Mouse (Mus musculus): ENCODE measurements at regions not wholly inside any gene's neighbourhood (a gene's known extent, or its start where the extent isn't known, plus 50 kb on each side); places are given as distances from the start of the nearest gene placed in this dataset.

- TF ChIP-seq POLR2AphosphoS2 (IDR thresholded peaks at IDR 0.05; ENCODE audit: insufficient read length, low read depth) (no peak), MAX (IDR thresholded peaks at IDR 0.05; ENCODE audit: low read depth) (no peak), POLR2A (IDR thresholded peaks at IDR 0.05; ENCODE audit: insufficient read length, low read depth) (no peak), USF1 (IDR thresholded peaks at IDR 0.05; ENCODE audit: low read depth) (no peak), E2F4 (IDR thresholded peaks at IDR 0.05; ENCODE audit: insufficient read depth) (no peak), MYOD1 (IDR thresholded peaks at IDR 0.05; ENCODE audit: control insufficient read depth in 1 of 3, insufficient read length in 2 of 3, low read depth in 2 of 3) (no peak), TCF12 (IDR thresholded peaks at IDR 0.05; ENCODE audit: insufficient read depth, poor library complexity, severe bottlenecking) (no peak), CEBPB (IDR thresholded peaks at IDR 0.05; ENCODE audit: insufficient read depth, poor library complexity, severe bottlenecking) (no peak), REST (IDR thresholded peaks at IDR 0.05; ENCODE audit: insufficient read depth, insufficient read length) (no peak), MYOG (IDR thresholded peaks at IDR 0.05; ENCODE audit: control insufficient read depth in 1 of 3, insufficient read depth in 1 of 3, insufficient read length in 2 of 3, low read depth in 2 of 3) (no peak), TCF3 (IDR thresholded peaks at IDR 0.05; ENCODE audit: insufficient read length, low read depth) (no peak), SRF (IDR thresholded peaks at IDR 0.05; ENCODE audit: control insufficient read depth, insufficient read length, low read depth) (no peak)
Measured at GRCm38 (mm10) chr13:110455085-110455484, 60.2 kb downstream of the Plk2 start.

All from myocyte (in vitro differentiated cells).